ENCODE assay signal across 28 mouse cellular contexts in genomic region chr19:29116796-29117195, GRCm38 (mm10).
"Had no signal": no experiment of that assay in that cellular context is flagged by ENCODE, and none has a peak within 500 bp of the region (broad histone marks: within the 10 kb centered on the region; RNA-seq: fewer than 3 reads in every experiment).

No protein-coding gene starts in this region.

- H3K27me3 ChIP-seq: embryonic facial prominence, embryonic 12.5 days; embryonic facial prominence, embryonic 13.5 days; embryonic facial prominence, embryonic 15.5 days; forebrain, embryonic 12.5 days; forebrain, embryonic 13.5 days; forebrain, embryonic 15.5 days had no signal

- H3K9ac ChIP-seq: embryonic facial prominence, embryonic 12.5 days; embryonic facial prominence, embryonic 13.5 days; embryonic facial prominence, embryonic 15.5 days; forebrain, embryonic 12.5 days; forebrain, embryonic 13.5 days; forebrain, embryonic 15.5 days; forebrain, postnatal 0 days had no signal

- H3K4me3 ChIP-seq: embryonic facial prominence, embryonic 10.5 days; embryonic facial prominence, embryonic 12.5 days; embryonic facial prominence, embryonic 13.5 days; embryonic facial prominence, embryonic 15.5 days; erythroblast, embryonic 14.5 days; forebrain, embryonic 10.5 days; forebrain, embryonic 12.5 days; forebrain, embryonic 13.5 days; forebrain, embryonic 15.5 days; gastrocnemius, adult 2 months had no signal

- H3K27ac ChIP-seq: embryonic facial prominence, embryonic 10.5 days; embryonic facial prominence, embryonic 12.5 days; embryonic facial prominence, embryonic 13.5 days; embryonic facial prominence, embryonic 15.5 days; forebrain, embryonic 10.5 days; forebrain, embryonic 12.5 days; forebrain, embryonic 13.5 days; forebrain, embryonic 15.5 days; gastrocnemius, adult 2 months had no signal

- H3K9me3 ChIP-seq: embryonic facial prominence, embryonic 10.5 days; embryonic facial prominence, embryonic 12.5 days; embryonic facial prominence, embryonic 13.5 days; embryonic facial prominence, embryonic 15.5 days; forebrain, embryonic 10.5 days; forebrain, embryonic 12.5 days; forebrain, embryonic 13.5 days; forebrain, embryonic 15.5 days had no signal

- ATAC-seq: forebrain, embryonic 13.5 days; forebrain, embryonic 14.5 days; forebrain, embryonic 15.5 days; forebrain, embryonic 16.5 days; forebrain, postnatal 0 days had no signal

- H3K4me2 ChIP-seq: embryonic facial prominence, embryonic 12.5 days; embryonic facial prominence, embryonic 13.5 days; embryonic facial prominence, embryonic 15.5 days; forebrain, embryonic 12.5 days; forebrain, embryonic 13.5 days; forebrain, embryonic 15.5 days had no signal

- DNase-seq: cerebellum, adult 18-20 months; cerebellum, adult 2 months; cerebellum, adult 8-10 months; cerebellum, adult 9-10 months; cerebellum, adult 9-11 months; cerebellum, postnatal 10 days; cerebellum, postnatal 14 days; cerebellum, postnatal 25 days; cerebellum, postnatal 36 days; embryo, embryonic 11 days; forebrain, postnatal 0 days; gastrocnemius, adult 2 months; gastrocnemius, postnatal 10 days; gastrocnemius, postnatal 14 days; gastrocnemius, postnatal 25 days; gastrocnemius, postnatal 36 days; heart, adult 18-20 months had no signal

- H3K4me1 ChIP-seq: embryonic facial prominence, embryonic 13.5 days; embryonic facial prominence, embryonic 15.5 days; forebrain, embryonic 12.5 days; forebrain, embryonic 13.5 days; forebrain, embryonic 15.5 days had no signal
